Mouse (Mus musculus): ENCODE measurements around the gene Slx4ip.

Slx4ip gene

DNA sequence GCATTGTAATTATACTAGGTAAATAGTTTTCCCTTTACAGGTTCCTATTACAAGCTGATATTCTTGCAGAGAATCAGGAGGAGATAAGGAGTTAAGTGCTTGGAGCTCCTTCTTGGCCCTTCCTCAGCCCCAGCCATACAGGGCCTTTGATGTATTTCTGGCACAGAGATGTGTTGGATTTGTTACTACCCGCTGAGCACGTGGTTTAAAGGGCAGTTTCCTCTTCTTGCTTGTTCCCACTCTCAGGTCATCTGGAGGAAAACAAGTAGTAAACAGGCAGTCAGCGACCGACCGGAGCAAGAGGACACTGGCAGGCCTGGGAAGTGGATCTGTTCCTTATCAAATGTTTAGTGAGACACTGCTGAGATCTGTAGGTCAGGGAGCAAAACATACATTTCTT lies 56.9 kb downstream of the Slx4ip start:
- DNase-seq (ENCODE audit: low spot score), result peak; percentile 27

DNA sequence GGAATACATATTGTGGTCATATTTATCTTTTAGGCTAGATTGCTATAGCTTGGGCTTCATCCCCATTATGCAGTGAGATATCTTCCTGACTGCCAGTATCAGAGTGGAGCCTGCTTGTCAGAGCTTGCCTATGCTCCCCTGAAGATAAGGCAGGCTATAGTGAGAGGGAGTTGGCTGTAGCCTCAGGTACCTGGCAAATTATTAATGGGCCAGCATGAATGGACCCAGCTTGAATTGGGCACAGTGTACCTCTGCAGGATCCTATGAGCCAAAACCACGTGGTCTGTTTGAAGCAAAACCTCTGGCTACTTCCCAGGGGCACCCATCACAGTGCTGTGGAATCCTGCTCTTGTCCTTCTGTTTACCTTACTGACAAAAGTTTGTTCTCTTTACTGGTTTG lies 61.2 kb downstream of the Slx4ip start:
- DNase-seq (ENCODE audit: low spot score), result no peak

DNA sequence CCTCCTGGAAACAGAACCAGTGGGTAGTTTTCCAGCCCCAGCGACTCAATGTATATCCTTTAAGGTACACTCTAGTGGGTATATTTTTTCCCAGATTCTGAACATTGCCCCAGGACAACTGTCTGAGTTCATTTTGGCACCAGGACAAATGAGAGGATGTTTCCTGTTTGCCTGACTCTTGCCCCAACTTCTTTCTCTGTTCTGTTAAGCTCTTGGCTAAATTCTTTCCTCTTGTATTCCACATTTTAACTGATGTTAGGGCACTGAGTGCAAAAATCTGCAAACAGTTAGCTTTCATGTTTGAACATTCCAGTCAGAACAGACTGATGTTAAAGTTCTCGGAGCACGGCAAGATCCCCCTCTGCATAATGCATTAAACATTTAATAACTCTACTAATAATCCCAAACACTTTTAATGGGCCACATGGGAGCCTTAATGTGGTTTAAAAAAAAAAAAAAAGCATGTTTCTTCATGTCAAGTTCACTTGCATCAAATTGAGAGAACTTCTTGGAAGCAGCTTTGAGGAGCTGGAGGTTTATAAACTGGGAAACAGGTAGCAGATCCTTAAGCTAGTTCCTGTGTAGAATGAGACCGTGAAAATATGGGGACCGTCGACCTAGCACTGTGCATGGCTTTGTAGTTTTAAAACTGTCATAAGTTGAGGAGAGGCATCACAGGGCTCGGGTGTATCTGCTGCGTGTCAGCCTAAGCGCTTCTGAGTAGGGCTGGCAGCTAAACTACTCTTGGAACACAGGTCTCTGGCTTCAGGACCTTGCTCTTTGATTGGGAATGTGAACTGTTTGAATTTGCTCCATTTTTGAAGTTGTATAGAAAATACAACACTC lies 64.9 kb downstream of the Slx4ip start:
- DNase-seq (ENCODE audit: low spot score), result no peak

DNA sequence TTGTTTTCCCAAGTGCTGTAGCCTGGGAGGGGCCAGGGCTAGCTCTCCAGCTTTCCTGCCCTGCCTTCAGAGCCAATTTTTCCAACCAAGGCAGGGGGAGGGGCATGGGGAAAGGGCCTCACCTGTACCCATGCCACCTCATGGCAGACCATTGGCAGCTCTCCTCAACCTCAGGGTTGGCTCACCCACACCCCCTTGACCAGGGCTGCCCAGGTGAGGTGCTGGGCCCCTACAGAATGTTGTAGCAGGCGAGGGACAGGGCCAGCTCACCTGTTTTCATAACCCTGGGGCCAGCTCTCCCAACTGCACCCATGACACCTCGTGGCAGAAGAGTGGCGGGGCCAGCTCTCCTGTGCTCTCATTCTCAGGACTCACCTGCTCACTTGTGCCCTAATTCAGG lies 67.7 kb downstream of the Slx4ip start:
- no peak for DNase-seq (ENCODE audit: low spot score)

DNA sequence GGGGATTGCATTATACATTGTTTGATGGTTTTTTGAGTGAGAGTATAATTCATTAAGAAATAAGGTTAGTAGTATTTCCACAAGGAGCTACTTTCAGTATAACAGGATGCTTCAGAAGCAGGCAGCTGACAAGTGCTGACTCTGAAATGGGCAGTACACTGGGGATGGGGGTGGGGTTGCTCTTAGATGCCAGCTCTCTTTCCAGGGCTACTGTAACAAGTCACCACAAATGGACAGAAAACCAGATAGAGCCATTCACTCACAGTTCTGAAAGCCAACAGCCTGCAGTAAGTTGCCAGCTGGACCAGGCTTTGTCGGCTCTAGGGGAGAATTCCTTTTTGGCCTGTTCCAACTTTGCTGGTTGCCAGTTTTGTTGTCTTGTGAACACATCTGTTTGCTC lies 84.8 kb downstream of the Slx4ip start:
- no peak for DNase-seq (ENCODE audit: low spot score)

DNA sequence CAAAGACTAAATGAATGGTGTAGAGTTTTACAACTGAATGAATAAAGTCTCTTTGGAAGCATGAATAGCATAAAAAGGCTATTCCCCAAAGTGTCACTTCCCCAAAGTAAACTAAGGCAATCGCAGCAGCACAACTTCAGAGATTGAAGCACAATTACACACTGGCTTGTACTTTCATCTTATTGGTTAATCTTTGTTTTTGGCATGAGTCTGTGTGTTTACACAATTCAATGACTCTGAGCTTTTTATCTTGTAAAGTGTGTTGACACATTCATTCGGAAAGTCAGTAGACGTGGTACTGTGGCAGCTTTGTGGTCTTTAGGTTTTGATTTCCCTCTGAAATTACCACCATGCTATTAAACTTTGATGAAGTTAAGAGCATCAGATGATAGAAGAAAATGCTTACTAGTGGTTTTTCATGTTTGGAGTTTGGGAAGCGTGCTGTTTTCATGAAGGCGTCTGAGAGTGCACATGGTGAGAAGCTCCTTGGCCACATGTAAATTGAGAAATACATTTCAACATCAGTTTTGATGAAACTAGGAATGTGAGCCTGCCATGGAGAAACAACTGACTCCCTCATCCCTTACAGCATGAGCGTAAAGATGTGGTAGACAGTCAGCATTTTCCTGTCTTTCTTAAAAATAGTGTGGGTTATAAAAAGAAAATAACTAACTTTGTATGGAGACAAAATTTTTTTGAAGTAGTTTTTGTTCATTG lies 88.2 kb downstream of the Slx4ip start:
- no peak for DNase-seq (ENCODE audit: low spot score)

DNA sequence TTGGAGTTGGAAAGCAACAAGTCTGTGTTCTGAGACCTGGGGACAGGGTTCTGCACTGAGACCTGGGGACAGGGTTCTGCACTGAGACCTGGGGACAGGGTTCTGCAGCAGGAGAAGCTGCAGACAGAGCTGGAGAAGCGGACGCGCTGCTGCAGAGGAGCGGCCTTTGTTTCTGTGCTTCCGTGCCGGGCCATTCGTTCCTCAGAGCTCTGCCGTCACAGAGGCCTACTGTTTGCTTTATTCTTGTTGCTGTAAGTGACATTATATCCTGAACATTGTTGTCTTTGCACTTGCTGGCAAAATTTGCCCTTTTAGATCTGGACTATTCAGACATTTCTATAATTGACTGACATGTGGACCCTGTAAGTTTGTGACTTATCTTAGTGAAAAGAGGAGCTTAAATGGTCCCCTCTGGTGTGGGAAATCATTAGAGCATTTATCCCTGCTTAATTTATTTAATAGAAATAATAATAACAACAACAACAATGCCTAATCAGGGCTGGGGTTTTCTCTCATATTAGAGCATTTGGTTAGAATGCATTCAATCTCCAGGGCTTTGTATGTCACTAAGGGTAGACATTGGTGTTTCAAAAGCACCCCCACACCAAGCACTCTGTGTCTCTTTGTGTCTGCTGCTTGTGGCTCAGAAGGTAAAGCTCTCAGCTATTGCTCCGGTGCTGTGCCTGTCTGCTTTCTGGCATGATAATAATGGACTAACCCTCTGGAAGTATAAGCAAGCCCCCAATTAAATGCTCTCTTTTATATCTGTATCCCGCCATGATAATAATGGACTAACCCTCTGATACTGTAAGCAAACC lies 90.3 kb downstream of the Slx4ip start:
- no peak for DNase-seq (ENCODE audit: low spot score)

DNA sequence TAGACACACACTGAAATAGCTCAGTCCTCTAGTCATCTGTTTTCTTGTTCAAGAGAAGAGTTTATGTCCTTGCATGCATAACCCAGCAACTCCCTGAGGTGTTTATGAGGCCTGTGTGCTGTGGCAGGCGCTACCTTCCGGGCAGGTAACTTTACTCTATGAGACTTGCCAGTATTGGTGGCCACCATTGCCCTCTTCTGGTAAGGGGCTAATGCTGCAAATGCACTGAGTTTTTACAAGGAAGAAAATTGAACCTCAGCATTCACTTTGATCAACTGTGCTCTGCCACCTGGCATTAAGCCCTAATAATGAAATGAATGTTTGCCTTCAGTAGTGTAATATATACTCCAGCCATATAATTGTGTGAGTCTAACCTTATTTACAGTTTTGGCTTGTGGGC lies 92.9 kb downstream of the Slx4ip start:
- no peak for DNase-seq (ENCODE audit: low spot score)

DNA sequence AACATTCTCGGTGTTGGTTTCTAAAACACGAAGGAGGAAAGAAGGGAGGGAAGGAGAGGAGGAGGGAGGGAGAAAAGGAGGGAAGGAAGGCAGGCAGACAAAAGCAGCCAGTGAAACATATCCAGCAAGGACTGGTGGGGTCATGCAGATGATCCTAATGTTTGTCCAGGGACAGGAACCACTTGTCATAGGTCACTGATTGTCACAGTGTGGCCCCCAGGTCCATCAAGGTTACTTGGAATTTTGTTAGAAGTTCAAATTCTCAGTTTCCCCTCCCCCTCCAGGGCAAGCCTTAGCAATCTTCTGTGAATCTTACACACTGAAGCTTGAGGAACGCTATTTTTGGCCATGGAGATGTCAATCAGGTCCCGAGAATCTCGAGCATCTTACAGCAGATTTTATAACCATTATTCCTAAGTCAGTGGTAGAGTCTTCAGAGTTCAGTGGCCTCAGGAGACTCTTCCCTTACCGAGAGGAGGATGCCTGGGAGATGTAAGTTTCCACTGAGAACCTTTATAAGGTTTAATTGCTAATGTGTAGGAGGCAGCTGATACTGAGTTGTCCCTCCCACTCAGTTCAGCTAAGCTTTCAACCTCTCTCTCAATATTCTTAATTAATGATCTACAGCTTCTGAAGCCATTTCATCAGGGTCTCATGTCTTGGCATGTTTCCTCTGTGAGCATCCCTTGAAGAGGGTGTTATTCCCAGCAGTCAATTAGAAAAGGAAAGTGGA lies 95.1 kb downstream of the Slx4ip start:
- no peak for DNase-seq (ENCODE audit: low spot score)

DNA sequence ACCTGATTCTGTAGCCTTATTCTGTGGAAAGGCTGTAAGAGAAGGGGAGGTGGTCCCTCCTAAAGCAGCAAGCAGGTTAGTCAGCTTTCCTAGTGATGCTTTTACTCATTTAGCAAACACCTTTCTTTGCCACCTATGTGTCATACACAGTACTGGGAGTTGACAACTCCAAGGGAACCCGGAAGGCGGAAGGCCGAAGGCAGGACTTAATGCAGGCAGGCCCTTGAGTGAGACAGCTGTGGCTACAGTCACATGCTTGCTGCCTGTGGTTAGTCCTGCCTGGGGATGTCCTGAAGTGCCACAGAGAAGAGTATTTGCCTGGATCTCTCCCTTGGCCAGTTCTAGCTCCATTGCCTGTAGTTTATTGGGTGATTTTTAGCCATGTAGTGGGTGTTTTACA lies 102.1 kb downstream of the Slx4ip start:
- DNase-seq (ENCODE audit: low spot score), result no peak

DNA sequence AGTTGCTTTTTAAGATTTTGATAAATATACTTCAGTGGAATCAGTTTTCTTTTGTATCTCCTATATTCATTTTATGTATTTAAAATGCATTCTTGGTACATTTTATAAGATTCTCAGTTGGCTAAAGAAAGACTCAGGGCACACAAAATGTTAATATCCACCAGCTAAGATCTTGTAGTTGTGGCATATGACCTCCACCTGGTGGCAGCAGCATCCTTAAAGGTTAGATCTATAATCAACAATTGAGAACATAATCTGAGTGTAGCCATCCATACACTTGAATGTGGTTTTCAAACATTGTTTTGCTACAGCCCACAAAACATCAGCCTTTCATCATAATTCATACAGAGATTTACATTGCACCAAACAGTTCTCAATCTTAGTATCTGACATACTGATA lies 106.1 kb downstream of the Slx4ip start:
- no peak for DNase-seq (ENCODE audit: low spot score)

DNA sequence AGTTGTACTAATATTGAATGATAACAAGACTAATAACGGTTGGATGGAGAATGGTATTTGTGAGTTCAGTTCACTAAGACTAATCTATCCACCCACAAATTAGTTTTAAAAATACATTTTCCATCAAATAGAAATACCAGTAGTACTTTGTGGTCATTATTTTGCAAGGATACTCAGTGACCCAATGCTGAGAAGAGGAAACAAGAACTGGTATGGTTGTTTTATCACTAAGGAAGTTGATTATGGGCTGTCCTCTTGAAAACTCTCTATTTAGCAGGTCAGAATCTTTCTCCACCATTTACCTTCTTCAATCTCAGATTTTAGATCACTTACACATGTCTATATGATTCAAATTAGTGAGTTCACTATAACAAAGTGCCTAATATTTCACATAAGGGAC lies 111.0 kb downstream of the Slx4ip start:
- no peak for DNase-seq (ENCODE audit: low spot score)

DNA sequence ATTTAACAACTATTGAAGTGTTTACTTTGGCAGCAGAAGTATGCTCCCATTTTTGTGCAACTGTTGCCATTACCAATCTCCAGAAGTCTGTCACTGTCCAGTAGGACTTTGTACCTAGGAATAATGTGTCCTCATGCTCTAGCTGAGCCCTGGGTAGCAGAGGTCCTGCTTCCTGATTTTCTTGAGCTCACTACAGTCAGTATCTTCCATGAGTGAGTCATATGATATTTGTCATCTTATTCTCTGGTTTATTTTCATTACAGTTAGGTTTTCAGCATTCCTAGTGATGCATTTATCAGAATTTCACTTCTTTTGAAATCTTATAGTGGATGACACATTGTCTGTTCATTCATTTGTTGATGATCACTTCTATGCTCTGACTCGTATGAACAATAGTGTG lies 115.6 kb downstream of the Slx4ip start:
- DNase-seq (ENCODE audit: low spot score), result no peak

DNA sequence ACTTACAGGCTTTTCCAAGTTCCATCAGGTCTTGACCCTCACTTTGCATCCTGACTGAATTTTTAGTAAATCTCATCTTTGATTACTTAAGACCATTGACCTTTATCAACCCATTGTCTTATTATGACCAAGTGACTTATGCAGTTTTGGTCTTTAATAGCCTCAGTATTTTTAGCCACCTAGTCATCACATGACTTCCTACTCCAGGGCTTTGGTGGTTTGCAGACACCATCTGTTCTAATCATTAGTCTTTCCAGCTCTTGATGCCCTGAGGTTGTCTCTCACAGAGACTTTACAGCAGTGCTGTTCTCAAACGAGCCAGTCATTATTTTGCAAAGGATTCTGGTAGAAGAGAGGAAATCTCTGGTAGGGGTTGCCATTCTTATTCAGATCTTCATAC lies 121.0 kb downstream of the Slx4ip start:
- DNase-seq (ENCODE audit: low spot score), result no peak

DNA sequence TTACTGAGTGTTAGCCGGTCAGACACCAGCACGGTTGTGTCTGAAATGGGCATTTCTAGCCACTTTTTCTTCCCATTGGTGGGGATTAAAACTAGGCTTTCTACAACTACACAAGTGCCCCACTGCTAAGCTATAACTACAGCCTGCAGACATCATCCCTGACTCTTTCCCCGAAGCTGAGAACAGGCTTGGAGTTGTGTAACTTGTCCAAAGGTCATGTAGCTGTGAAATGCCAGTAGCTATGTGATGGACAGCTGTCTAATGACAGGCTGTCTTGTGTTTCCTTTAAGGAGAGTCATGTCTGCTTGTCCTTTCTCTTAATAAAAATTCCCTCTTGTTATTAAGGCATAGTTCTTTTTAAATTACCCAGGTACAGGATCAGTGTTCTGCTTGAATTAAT lies 122.1 kb downstream of the Slx4ip start:
- no peak for DNase-seq (ENCODE audit: low spot score)

DNA sequence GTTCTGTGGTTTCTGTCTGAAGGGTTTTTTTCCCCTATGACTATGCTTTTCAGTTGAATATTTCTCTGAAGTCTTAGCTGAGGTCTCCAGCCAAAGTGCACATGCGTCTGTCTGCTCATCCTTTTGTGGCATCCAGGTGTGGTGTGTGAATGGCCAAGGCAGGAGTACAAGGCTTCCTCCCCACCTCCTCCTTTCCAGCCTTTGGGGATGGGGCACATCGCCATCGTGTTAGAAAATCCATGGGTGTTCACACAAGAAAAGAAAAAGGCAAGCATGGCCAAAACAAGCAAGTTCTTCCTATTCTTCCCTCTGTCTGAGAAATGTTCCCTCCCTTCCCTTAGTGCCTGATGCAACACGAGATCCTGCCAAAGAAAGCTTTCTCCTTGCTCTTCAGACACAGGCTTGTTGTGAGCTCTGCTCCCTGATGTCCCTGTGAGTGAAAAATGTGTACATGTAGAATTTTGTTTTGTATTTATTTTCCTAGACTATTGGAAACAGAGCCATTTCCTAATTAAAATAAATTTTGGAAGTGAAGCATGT lies 122.9 kb downstream of the Slx4ip start:
- DNase-seq (ENCODE audit: low spot score), result no peak

DNA sequence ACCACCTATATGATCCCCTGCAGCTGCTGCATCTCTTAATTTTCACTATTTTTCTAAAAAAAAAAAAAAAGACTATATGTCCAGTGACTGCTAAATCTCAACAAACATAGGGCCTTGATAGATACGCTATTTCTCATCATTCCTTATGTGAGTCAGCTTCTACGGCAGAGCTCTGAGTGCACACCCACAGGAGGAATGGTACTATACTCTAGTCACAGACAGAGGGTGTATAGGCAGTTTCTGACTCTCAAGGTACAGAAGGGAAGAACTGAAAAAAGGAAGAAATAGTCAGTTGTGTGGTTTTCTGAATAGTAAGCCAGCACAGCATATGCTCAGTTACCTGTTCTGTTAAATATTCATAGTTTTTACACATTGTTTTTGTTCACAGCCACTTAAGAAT lies 123.4 kb downstream of the Slx4ip start:
- DNase-seq (ENCODE audit: low spot score), result peak; percentile 7

DNA sequence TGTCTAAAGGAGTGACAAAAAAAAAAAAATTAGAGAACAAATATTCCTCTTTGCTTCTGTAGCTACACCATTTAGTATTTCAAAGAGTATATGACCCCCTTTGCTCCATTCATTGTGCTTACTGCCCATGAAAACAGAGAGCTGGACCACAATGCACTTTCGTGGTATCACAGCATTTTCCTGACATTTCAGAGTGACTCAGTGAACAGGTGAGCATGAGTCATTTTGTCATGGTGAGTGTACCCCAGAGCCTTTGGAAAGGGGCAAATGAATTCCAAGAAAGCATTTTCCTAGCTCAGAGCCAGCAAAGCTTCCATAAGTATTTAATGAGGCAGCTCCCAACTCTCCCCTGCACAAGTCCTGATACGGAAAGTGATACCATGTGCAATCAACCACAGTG lies 153.1 kb downstream of the Slx4ip start:
- DNase-seq (ENCODE audit: low spot score), result no peak

DNA sequence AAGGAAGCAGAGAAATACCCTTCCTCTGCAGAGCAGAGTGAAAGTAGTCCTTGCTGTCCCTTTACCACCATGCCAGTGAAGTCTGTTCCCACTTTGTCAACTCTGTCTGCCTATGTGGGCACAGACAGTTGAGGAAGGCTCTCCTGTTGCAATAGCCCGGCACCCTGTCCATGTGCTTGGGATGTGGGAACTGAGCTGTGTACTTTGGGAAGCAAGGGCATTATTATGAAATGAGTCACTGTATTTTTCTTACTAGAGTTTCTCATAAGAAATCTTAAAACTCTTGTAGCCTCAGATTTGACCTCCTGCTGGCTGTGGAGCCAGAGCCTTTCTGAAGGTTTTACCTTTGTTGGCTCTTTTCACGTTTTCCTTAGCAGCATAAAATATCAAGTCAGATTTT lies 158.3 kb downstream of the Slx4ip start:
- DNase-seq (ENCODE audit: low spot score), result no peak

DNA sequence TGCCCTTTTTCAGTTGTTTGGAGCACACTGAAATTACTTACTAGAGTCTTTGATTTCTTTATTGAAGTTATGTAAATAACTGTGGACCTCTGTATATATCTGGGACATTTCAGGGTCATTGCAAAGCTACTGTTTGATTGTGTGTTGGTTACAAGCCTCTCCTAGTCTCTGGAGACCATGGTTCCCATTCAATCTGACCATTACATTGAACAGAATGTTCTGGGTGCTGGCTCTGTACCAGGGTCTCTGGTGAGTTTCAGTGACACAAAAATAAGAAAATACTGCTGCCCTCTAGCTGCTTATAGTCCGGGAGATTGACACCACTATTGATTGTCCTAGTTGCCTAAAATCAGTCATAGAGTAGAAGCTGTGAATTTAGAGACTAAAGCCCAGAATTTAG lies 158.9 kb downstream of the Slx4ip start:
- no peak for DNase-seq (ENCODE audit: low spot score)

DNA sequence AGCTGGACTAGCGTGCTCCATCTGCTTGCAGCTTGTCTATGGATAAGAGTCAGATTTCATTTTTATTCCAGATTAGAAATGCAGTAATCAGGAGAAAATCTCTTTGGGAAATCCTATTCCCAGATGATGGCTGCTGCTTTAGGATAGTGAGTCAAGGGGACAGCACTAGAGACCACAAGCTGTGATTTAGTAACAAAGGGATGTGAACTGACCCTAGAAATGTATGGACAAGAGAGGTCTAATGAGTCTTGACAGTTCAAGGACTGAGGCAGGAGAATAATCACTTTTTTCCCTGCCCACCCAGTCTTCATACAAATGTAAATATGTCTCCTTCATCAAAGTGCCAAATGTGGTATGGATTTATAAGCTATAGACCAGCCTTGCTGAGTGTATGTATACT lies 172.8 kb downstream of the Slx4ip start:
- DNase-seq (ENCODE audit: low spot score), result no peak

DNA sequence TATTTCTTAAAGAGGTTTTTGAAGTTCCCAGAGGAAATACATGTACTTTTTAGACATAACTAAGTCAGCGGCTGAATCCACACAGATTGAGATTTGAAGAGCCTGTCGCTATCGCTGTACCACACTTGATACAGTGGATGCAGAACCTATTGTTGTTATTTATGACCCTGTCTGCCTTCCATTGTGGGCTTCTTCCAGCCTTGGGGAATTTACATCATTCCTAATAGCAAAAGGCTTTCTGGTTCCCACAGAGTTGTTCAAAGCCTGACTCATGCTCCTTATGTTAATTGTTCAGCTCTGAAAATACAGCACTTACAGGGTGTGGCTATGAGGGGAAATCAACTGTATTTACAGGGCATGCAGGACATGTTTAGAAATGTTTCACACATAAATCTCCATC lies 173.5 kb downstream of the Slx4ip start:
- DNase-seq (ENCODE audit: low spot score), result no peak
